Mouse (Mus musculus): Measurements from ENCODE around the gene St7l. TPM values are rescaled to one million over a fixed set of nuclear protein-coding genes. Genes with fewer than 3 reads are reported as not detected.

The St7l gene
- polyA plus RNA-seq, 1 experiment: 7.4 TPM

DNA sequence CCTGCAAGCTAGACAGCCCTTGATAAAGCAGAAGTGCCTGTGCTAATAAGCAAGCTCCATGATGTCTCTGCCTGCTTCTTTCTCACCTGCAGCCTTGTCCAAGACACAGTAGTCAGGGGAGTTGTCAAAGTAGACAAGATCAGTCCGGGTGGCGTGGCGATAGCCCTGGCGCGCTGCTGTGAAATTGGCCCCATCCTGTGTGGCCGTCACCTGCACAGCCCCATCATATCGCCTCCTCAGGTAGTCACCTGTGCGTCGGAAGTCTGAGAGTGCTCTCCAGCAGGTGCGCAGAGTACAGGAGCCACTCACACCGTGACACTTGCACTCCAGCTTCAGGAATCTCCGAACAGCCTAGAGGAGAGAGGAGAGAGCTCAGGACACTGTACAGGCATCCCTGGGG is 87.1 kb downstream of the St7l start:
- H3K36me3 ChIP-seq (ENCODE audit: control insufficient read depth, insufficient read depth, low read length): no peaks in the 10 kb centered on the region
- H3K27ac ChIP-seq (ENCODE audit: insufficient read depth, low read depth, low read length): no peak overlapping the region

DNA sequence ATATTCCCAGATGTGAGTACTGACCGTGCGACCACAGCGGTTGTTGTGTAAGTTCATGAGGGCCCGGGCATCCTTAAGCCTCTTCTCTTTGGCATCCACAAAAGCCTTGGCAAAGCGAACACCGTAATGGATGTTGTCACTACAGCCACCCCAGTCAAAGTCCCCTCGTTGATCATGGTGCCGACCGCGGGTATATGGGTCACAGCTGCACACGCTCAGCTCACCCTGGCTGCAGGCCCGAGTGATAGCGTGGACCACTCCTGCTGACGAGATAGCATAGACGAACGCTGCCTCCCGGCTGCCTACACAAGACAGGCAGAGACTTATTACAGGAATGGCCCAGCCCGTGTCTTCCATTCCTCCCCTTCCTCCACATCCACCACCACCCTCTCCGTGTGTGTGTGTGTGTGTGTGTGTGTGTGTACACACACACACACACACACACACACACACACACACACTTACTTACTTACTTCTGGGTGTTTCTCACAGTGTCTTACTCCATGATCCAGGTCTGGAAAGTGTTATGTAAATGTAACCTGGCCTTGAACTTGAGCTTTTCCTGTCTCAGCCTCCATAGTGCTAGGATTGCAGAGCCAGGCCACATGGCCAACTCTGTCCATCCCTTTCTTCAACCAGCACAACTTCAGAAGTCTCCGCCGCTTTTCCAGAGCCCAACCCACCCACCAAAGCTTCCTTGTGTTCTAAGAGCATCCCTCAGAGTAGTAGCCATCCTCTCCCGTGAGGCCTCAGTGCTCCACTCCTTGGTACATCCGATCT is 89.3 kb downstream of the St7l start:
- Histone ChIP-seq H3K36me3 (ENCODE audit: control insufficient read depth, insufficient read depth, low read length) (no peaks in the 10 kb centered on the region), H3K4me3 (ENCODE audit: insufficient read depth, low read depth, low read length) (no peak overlapping the region), H3K27ac (ENCODE audit: insufficient read depth, low read depth, low read length) (no peak overlapping the region), H3K4me1 (ENCODE audit: control insufficient read depth, insufficient read depth, low read length) (no peaks in the 10 kb centered on the region), H3K27me3 (replicated peaks; ENCODE audit: control insufficient read depth, insufficient read depth, low read length) (no peaks in the 10 kb centered on the region)
- TF ChIP-seq POLR2A (IDR thresholded peaks at IDR 0.05; ENCODE audit: low read depth, low read length): no peak
- TF ChIP-seq CTCF (conservative IDR thresholded peaks at IDR 0.05; ENCODE audit: insufficient read depth, insufficient read length, low read depth, low read length): no peak
- 94% methylated on average over 23 of the region's 23 CpGs for WGBS
- no peak for DNase-seq

More for the DNA sequence above, 87.1 kb downstream of the St7l start:
- TF ChIP-seq CTCF (conservative IDR thresholded peaks at IDR 0.05; ENCODE audit: insufficient read depth, insufficient read length, low read depth, low read length) (no peak), POLR2A (IDR thresholded peaks at IDR 0.05; ENCODE audit: low read depth, low read length) (no peak)
- DNase-seq: no peak
- WGBS: 95% methylated on average over 12 of the region's 12 CpGs
- Histone ChIP-seq H3K4me3 (ENCODE audit: insufficient read depth, low read depth, low read length) (no peak overlapping the region), H3K27me3 (replicated peaks; ENCODE audit: control insufficient read depth, insufficient read depth, low read length) (no peaks in the 10 kb centered on the region), H3K4me1 (ENCODE audit: control insufficient read depth, insufficient read depth, low read length) (no peaks in the 10 kb centered on the region)

DNA sequence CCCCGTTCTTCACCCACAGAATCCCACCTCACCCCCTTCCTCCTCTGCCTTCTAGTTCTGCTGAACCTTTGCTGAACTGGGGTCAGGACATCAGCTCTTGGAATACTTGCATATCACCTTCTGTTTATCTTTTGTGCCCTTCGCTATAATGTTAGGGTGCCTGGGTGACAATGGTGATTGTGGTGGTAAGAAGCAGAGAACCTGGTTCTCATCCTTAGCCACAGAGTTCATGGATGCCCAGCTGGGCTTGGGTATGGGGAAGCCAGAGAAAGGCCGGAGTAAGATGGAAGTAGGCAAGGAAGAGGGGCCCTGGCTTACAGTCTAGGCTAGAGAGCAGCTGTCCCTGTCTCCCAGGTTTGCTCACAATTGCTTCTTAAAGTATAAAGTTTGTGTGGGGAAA is 90.3 kb downstream of the St7l start:
- Histone ChIP-seq H3K4me3 (ENCODE audit: insufficient read depth, low read depth, low read length) (no peak overlapping the region), H3K4me1 (ENCODE audit: control insufficient read depth, insufficient read depth, low read length) (no peaks in the 10 kb centered on the region), H3K36me3 (ENCODE audit: control insufficient read depth, insufficient read depth, low read length) (no peaks in the 10 kb centered on the region), H3K27ac (ENCODE audit: insufficient read depth, low read depth, low read length) (no peak overlapping the region), H3K27me3 (replicated peaks; ENCODE audit: control insufficient read depth, insufficient read depth, low read length) (no peaks in the 10 kb centered on the region)
- TF ChIP-seq CTCF (conservative IDR thresholded peaks at IDR 0.05; ENCODE audit: insufficient read depth, insufficient read length, low read depth, low read length) (no peak), POLR2A (IDR thresholded peaks at IDR 0.05; ENCODE audit: low read depth, low read length) (no peak)
- 95% methylated on average over 3 of the region's 3 CpGs for WGBS
- no peak for DNase-seq

DNA sequence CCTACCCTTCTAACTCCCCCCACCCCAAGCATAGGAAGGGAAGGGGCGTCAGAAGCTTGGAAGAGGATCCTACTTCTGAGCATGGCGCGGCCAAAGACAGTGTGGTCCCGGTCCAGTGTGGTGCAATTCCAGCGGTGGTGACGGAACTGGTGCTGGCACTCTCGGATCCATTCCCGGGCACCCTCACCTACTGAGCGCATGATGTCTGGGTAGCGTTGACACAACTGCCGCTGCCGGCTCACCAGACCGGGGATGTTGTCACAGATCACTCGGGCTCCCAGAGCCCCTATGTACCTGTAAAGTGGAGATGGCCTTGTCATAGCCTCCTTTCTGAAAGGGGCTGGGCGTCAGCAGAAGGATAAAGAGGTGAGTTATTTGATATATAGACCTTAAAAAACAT is 90.7 kb downstream of the St7l start:
- no peak overlapping the region for H3K27ac ChIP-seq (ENCODE audit: insufficient read depth, low read depth, low read length)
- TF ChIP-seq CTCF (conservative IDR thresholded peaks at IDR 0.05; ENCODE audit: insufficient read depth, insufficient read length, low read depth, low read length) (no peak), POLR2A (IDR thresholded peaks at IDR 0.05; ENCODE audit: low read depth, low read length) (no peak)
- H3K4me1 ChIP-seq (ENCODE audit: control insufficient read depth, insufficient read depth, low read length): no peaks in the 10 kb centered on the region
- no peaks in the 10 kb centered on the region for H3K36me3 ChIP-seq (ENCODE audit: control insufficient read depth, insufficient read depth, low read length)
- H3K4me3 ChIP-seq (ENCODE audit: insufficient read depth, low read depth, low read length): no peak overlapping the region
- WGBS: 97% methylated on average over 15 of the region's 15 CpGs
- H3K27me3 ChIP-seq (replicated peaks; ENCODE audit: control insufficient read depth, insufficient read depth, low read length): no peaks in the 10 kb centered on the region
- no peak for DNase-seq

DNA sequence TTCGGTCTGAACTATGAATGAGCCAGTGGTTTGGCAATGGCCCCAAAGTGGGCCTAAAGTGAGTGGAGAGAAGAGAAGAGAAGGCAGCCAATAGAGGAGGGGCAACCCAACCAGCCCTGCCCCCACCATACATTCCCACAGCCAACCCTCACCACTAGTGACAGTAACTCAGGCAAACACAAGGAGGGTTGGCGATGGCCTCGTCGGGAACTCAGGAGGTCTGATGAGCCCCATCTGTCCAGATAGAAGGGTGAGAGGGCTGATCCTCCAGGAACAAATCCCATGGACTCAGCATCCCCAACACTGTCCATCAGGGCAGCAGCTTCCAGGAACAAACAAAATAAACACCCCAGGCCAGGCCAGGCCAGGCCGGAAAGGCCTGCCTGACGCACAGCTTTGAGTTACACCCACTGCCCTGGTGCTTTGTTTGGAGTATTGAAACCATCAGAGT is 92.4 kb downstream of the St7l start:
- Histone ChIP-seq H3K27ac (ENCODE audit: insufficient read depth, low read depth, low read length) (no peak overlapping the region), H3K4me3 (ENCODE audit: insufficient read depth, low read depth, low read length) (no peak overlapping the region), H3K36me3 (ENCODE audit: control insufficient read depth, insufficient read depth, low read length) (no peaks in the 10 kb centered on the region), H3K4me1 (ENCODE audit: control insufficient read depth, insufficient read depth, low read length) (no peaks in the 10 kb centered on the region), H3K27me3 (replicated peaks; ENCODE audit: control insufficient read depth, insufficient read depth, low read length) (no peaks in the 10 kb centered on the region)
- WGBS: 77% methylated on average over 6 of the region's 6 CpGs
- TF ChIP-seq CTCF (conservative IDR thresholded peaks at IDR 0.05; ENCODE audit: insufficient read depth, insufficient read length, low read depth, low read length) (no peak), POLR2A (IDR thresholded peaks at IDR 0.05; ENCODE audit: low read depth, low read length) (no peak)
- peak; percentile 27 for DNase-seq

DNA sequence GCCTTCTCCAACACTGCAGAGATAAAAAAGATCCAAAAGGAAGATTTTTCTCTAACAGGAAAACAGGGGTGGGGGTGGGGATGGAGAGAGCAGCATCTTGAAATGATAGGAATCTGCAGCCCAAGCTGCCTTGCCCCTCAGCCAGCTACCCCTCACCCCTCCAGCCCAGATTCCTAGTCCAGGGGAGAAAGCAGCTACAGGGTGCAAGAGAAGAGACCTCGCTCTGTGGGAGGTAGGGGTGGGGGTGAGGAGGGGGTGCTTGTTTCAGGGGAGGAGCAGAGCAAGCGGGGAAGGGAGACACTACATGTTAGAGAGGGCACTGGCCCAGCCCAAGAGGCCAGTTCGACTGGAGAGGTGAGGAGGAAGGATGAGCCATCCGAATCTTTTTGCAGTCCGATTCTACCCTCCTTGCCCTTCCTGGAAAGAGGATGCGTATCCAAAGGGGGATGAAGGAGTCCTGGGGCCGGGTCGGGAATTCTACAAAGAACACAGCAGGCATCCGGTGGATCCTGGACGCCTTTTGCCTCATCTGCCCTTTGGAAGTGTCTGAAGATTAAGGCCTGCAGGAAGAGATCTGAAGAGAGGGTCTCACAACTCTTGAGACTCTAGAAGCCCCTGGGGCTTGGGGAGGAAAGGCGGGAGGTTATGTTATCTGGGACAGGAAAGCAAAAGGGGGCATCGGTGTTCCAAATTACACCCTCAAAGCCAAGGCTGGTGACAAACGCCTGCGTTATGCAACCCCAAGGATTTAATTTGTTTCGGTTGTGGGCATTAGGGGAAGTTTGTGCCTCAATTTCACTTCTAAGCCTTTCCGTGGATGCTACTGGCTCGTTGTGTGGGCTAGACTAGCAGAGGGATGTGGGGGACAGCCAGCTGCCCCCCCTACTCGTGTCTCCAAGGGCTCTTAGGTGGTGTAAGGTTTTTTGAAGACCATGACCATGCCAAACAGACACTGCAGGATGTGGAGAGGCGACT is 96.5 kb downstream of the St7l start:
- Histone ChIP-seq H3K4me3 (ENCODE audit: insufficient read depth, low read depth, low read length) (no peak overlapping the region), H3K27ac (ENCODE audit: insufficient read depth, low read depth, low read length) (no peak overlapping the region), H3K4me1 (ENCODE audit: control insufficient read depth, insufficient read depth, low read length) (no peaks in the 10 kb centered on the region), H3K27me3 (replicated peaks; ENCODE audit: control insufficient read depth, insufficient read depth, low read length) (peaks cover 3% of the 10 kb centered on the region; the same call in 1 of the 2 replicates), H3K36me3 (ENCODE audit: control insufficient read depth, insufficient read depth, low read length) (no peaks in the 10 kb centered on the region)
- WGBS: 25% methylated on average over 19 of the region's 19 CpGs
- no peak for TF ChIP-seq POLR2A (IDR thresholded peaks at IDR 0.05; ENCODE audit: low read depth, low read length)
- no peak for TF ChIP-seq CTCF (conservative IDR thresholded peaks at IDR 0.05; ENCODE audit: insufficient read depth, insufficient read length, low read depth, low read length)
- DNase-seq: no peak
